In genomic region chr13:44952393-44953086, GRCm38 (mm10) we compare ENCODE assay signal across 8 mouse cellular contexts. TPM values are rescaled to one million over a fixed set of nuclear protein-coding genes. Genes with fewer than 3 reads are reported as not detected.
A peak's percentile ranks its signal among the peaks of the same experiment; 100 is the strongest.
DNase-seq lines count a peak whose midpoint lies in the region; ATAC-seq and TF ChIP-seq lines count a peak whose summit lies in the region.

No protein-coding gene starts in this region.

- peak; percentile 35 for DNase-seq in kidney, adult 2 months
- DNase-seq in kidney, postnatal 10 days = no peak
- peak; percentile 47 for DNase-seq in brain, embryonic 14.5 days (ENCODE audit: low read depth)
- DNase-seq in heart, postnatal 14 days = peak; percentile 39 to 51
- DNase-seq in retina, embryonic 14.5 days (ENCODE audit: low spot score) = peak; percentile 32
- no peak for DNase-seq in ovary, postnatal 14 days (ENCODE audit: low spot score)
- DNase-seq in gastrocnemius, postnatal 10 days = no peak

- 64% methylated on average over 10 of the region's 10 CpGs for WGBS in kidney, adult 2 months
- WGBS in hindbrain, embryonic 12.5 days = 74% methylated on average over 10 of the region's 10 CpGs

- no peak overlapping the region for H3K4me2 ChIP-seq in hindbrain, embryonic 12.5 days (replicated peaks)

- H3K27ac ChIP-seq in kidney, adult 2 months (ENCODE audit: insufficient read depth, low read depth, low read length) = no peak overlapping the region
- no peak overlapping the region for H3K27ac ChIP-seq in hindbrain, embryonic 12.5 days

- 0 out of 2 replicates have a peak, but pooled peaks cover 2% of the 10 kb centered on the region for H3K4me1 ChIP-seq in kidney, adult 2 months (ENCODE audit: control insufficient read depth, insufficient read depth, low read length)
- peaks cover 3% of the 10 kb centered on the region for H3K4me1 ChIP-seq in hindbrain, embryonic 12.5 days

- TF ChIP-seq POLR2A in kidney, adult 2 months (IDR thresholded peaks at IDR 0.05; ENCODE audit: low read depth, low read length) = no peak
- TF ChIP-seq POLR2A in brain, embryonic 14.5 days (IDR thresholded peaks at IDR 0.05; ENCODE audit: borderline replicate concordance, extremely low read depth, insufficient read depth, insufficient read length, poor library complexity, severe bottlenecking) = no peak

- H3K9ac ChIP-seq in hindbrain, embryonic 12.5 days = no peak overlapping the region

- no peaks in the 10 kb centered on the region for H3K36me3 ChIP-seq in kidney, adult 2 months (ENCODE audit: control insufficient read depth, insufficient read depth, low read length)
- 0 out of 2 replicates have a peak, but pooled peaks cover 2% of the 10 kb centered on the region for H3K36me3 ChIP-seq in hindbrain, embryonic 12.5 days

- TF ChIP-seq CTCF in kidney, adult 2 months (conservative IDR thresholded peaks at IDR 0.05; ENCODE audit: insufficient read depth, insufficient read length, low read depth, low read length) = 0 out of 2 replicates have a peak, but pooled peaks have one; percentile 28
- TF ChIP-seq CTCF in brain, embryonic 14.5 days (IDR thresholded peaks at IDR 0.05; ENCODE audit: borderline replicate concordance, extremely low read depth, insufficient read depth, insufficient read length) = no peak

- H3K9me3 ChIP-seq in hindbrain, embryonic 12.5 days (replicated peaks) = no peaks in the 10 kb centered on the region

- intact Hi-C loops in heart, postnatal 14 days (cut with DNase I) = loop anchor here (10.0 kb wide), 1 partner anchor 218 kb away; no protein-coding TSS in a partner anchor

- no peaks in the 10 kb centered on the region for H3K27me3 ChIP-seq in kidney, adult 2 months (replicated peaks; ENCODE audit: control insufficient read depth, insufficient read depth, low read length)
- H3K27me3 ChIP-seq in hindbrain, embryonic 12.5 days = no peaks in the 10 kb centered on the region

- H3K4me3 ChIP-seq in kidney, adult 2 months (ENCODE audit: insufficient read depth, low read depth, low read length) = no peak overlapping the region
- no peak overlapping the region for H3K4me3 ChIP-seq in hindbrain, embryonic 12.5 days

- no peak for ATAC-seq in hindbrain, embryonic 12.5 days (ENCODE audit: low FRiP score)

RNA-seq across cellular contexts. Expression of gene Dtnbp1, which starts 49.4 kb away (rescaled TPM):
- 142 and 149 TPM in 2 replicates for polyA plus RNA-seq in kidney, adult 2 months (2012; rRNA removed)
- polyA plus RNA-seq in brain, embryonic 14.5 days (2012; rRNA removed) = 120 and 138 TPM in 2 replicates
- total RNA-seq in heart, postnatal 14 days (2021) = 10 to 100 TPM; 60.5 to 70.5 TPM
- polyA plus RNA-seq in hindbrain, embryonic 12.5 days (2016; fragmentation: Nextera tagmentation; extraction: Ambion mirVana) = 79.3 and 81.6 TPM in 2 replicates
- total RNA-seq in gastrocnemius, postnatal 10 days (2021) = 10 to 100 TPM; 28.2 to 30.1 TPM

Comparison
In these comparisons a context has a peak if more than half of its experiments do, and no peak if none do; other contexts are left out.
1. DNase-seq: peak in kidney, adult 2 months (single experiment), brain, embryonic 14.5 days (single experiment), heart, postnatal 14 days (2 of 2) and retina, embryonic 14.5 days (single experiment); none in kidney, postnatal 10 days (single experiment), ovary, postnatal 14 days (single experiment) and gastrocnemius, postnatal 10 days (single experiment).